Mouse (Mus musculus) embryonic facial prominence, embryonic 11.5 days (tissue): ENCODE results near the gene Ccar1. TPM values are rescaled to one million over a fixed set of nuclear protein-coding genes. Genes with fewer than 3 reads are reported as not detected.
"Not testable (repeated sequence)": the region's sequence is repeated elsewhere in the genome, so short reads cannot be mapped to it uniquely, and the experiment has no call there.

Experiments
- ATAC-seq: fragments of 200-750 bp; cut with Nextera tagmentation; replicated peaks from 2 replicates; pipeline ENCODE4 v1.8.0; 2017; ENCODE audit warnings: low read depth; ENCODE audit not compliant: insufficient number of reproducible peaks, low FRiP score, low TSS enrichment
- DNase-seq: peaks from one replicate; pipeline ENCODE4 v3.0.0-alpha.2; 2015; ENCODE audit warnings: low spot score
- H3K27ac ChIP-seq: fragments of 300-500 bp; sonication (generic); replicated peaks from 2 replicates; pipeline ENCODE4 v1.5.1; 2014; ENCODE audit warnings: mild to moderate bottlenecking, low read depth, low read length, control low read depth
- H3K27me3 ChIP-seq: fragments of 300-500 bp; sonication (generic); 2 replicates; pipeline ENCODE4 v1.6.1; 2014; ENCODE audit warnings: mild to moderate bottlenecking, low read length, moderate library complexity, mixed read lengths; ENCODE audit not compliant: control insufficient read depth, insufficient read depth
- H3K36me3 ChIP-seq: fragments of 300-500 bp; sonication (generic); replicated peaks from 2 replicates; pipeline ENCODE4 v1.6.1; 2014; ENCODE audit warnings: low read depth, mild to moderate bottlenecking, low read length, moderate library complexity, mixed read lengths; ENCODE audit not compliant: control insufficient read depth, insufficient read depth
- H3K4me1 ChIP-seq: fragments of 300-500 bp; sonication (generic); 2 replicates; pipeline ENCODE4 v1.6.1; 2014; ENCODE audit warnings: low read length, mixed read lengths; ENCODE audit not compliant: control insufficient read depth, insufficient read depth
- H3K4me2 ChIP-seq: fragments of 300-500 bp; sonication (generic); 2 replicates; pipeline ENCODE4 v1.6.1; 2014; ENCODE audit warnings: low read depth, mild to moderate bottlenecking, control low read depth, low read length, moderate library complexity
- H3K4me3 ChIP-seq: fragments of 300-500 bp; sonication (generic); 2 replicates; pipeline ENCODE4 v1.5.1; 2014; ENCODE audit warnings: low read depth, low read length, control low read depth
- H3K9ac ChIP-seq: fragments of 300-500 bp; sonication (generic); replicated peaks from 2 replicates; pipeline ENCODE4 v1.6.1; 2014; ENCODE audit warnings: mild to moderate bottlenecking, control low read depth, low read length
- H3K9me3 ChIP-seq: fragments of 300-500 bp; sonication (generic); replicated peaks from 2 replicates; pipeline ENCODE4 v1.6.1; 2016; ENCODE audit warnings: mild to moderate bottlenecking, low read length, inconsistent platforms, mixed read lengths; ENCODE audit not compliant: control insufficient read depth
- WGBS: fragments of 180-500 bp; shearing (Covaris S2); extraction: QIAGEN DNeasy Blood & Tissue Kit; methylation state at CpG from one replicate; pipeline ENCODE4 v1.1.7; 2014; 5-methylcytosine and 5-hydroxymethylcytosine counted together
- polyA plus RNA-seq: library from polyadenylated mRNA; unstranded; fragments of >200 nt; fragmentation: Nextera tagmentation; extraction: Ambion mirVana; gene quantifications from 2 replicates; pipeline ENCODE4 v1.2.1, GENCODE M21; 2014

The Ccar1 gene
- polyA plus RNA-seq, 1 experiment from 2014 or later: 158 TPM

DNA sequence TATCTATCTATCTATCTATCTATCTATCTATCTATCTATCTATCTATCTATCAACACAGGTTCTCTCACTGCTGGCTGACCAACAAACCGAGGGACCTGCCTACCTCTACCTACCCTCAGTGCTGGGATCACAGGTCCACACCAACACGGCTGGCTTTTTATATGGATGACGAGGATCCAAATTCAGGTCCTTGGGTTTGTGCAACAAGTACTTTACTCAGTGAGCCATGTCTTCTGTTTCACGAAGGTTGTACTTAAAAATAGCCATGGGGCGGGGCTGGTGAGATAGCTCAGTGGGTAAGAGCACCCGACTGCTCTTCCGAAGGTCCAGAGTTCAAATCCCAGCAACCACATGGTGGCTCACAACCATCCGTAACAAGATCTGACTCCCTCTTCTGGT is 71.5 kb downstream of the Ccar1 start:
- 91% methylated on average over 7 of the region's 8 CpGs for WGBS
- not testable (repeated sequence) for H3K27me3 ChIP-seq, H3K9me3 ChIP-seq, DNase-seq, H3K4me2 ChIP-seq, H3K36me3 ChIP-seq, H3K27ac ChIP-seq, H3K4me3 ChIP-seq, H3K4me1 ChIP-seq, H3K9ac ChIP-seq, ATAC-seq

DNA sequence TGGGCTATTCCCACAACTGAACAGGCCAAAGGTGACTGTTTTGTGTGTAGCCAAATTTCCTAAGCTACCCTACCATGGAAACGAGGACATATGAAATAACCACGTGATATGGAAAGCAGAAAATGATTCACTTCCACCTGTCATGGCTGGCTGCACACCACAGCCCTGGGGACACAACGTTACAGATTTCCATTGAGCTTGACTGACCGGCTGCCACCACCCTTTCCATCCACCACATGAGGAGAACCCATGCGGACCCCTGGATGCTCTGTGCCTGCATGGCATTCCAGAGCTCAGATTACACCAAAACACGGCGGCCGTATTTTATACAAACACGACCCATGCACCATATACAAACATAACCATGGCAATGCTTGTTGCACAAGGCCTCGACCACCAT is 78.6 kb downstream of the Ccar1 start:
- H3K36me3 ChIP-seq: no peaks in the 10 kb centered on the region
- H3K4me3 ChIP-seq: no peak overlapping the region
- no peak overlapping the region for H3K4me2 ChIP-seq
- H3K9me3 ChIP-seq: no peaks in the 10 kb centered on the region
- DNase-seq (no peak), ATAC-seq (no peak)
- no peaks in the 10 kb centered on the region for H3K4me1 ChIP-seq
- WGBS: 67% methylated on average over 10 of the region's 10 CpGs
- H3K27me3 ChIP-seq: no peaks in the 10 kb centered on the region
- H3K9ac ChIP-seq: no peak overlapping the region
- no peak overlapping the region for H3K27ac ChIP-seq

DNA sequence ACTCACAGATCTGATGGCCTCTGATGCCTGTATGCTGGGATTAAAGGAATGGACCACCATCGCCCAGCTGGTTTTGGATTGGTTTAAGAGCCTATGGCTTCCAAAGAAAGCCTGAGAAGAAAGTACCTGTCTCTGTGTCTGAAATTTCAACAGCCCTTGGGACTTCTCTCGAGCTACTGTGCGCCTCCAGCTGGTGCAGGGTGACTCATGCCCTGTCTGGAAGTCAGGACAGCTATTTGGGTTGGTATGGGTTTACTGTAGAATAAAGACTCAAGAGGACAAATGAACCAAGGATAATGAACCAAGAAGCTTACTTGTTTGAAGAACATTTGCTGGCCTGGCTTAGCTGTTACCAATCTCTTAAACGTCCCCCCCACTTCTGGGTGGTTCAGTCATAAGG is 88.5 kb downstream of the Ccar1 start:
- Histone ChIP-seq H3K27ac (no peak overlapping the region), H3K27me3 (no peaks in the 10 kb centered on the region), H3K36me3 (no peaks in the 10 kb centered on the region), H3K4me1 (no peaks in the 10 kb centered on the region), H3K4me3 (no peak overlapping the region), H3K4me2 (no peak overlapping the region), H3K9ac (no peak overlapping the region), H3K9me3 (no peaks in the 10 kb centered on the region)
- WGBS: 81% methylated on average over 4 of the region's 4 CpGs
- DNase-seq (no peak), ATAC-seq (no peak)

DNA sequence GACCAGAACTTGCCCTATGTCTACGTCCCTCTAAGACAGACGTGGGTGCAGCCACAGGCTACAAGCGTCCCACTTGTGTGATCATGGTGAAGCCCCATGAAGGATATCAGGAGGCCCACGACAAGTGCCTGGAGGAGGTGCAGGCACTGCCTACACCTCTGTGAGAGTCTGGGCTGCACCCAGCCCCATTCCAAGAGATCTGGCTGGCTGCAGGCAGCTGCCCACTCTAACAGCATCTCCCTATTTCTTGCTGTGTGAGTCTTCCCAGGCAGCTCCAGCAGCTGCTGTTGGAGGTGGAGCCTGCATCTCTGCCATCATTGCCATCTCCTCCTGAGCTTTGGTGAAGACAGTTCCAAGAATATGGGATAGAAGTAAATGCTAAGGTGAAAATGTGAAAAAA is 89.7 kb downstream of the Ccar1 start:
- Histone ChIP-seq H3K9ac (no peak overlapping the region), H3K27ac (no peak overlapping the region), H3K27me3 (no peaks in the 10 kb centered on the region), H3K4me2 (no peak overlapping the region), H3K4me3 (no peak overlapping the region), H3K9me3 (no peaks in the 10 kb centered on the region), H3K4me1 (no peaks in the 10 kb centered on the region), H3K36me3 (no peaks in the 10 kb centered on the region)
- no peak for DNase-seq
- ATAC-seq: no peak
- WGBS: 84% methylated on average over 4 of the region's 4 CpGs

Other genes with a start within 250 kb of the Ccar1 start
- 48.5 and 50.7 TPM in 2 replicates for gene Kif1bp, start 213.8 kb downstream of the Ccar1 start, polyA plus RNA-seq
- gene Ddx21, start 190.0 kb downstream of the Ccar1 start, polyA plus RNA-seq: 38.6 and 40.8 TPM in 2 replicates
- 167 and 187 TPM in 2 replicates for gene Ddx50, start 141.1 kb downstream of the Ccar1 start, polyA plus RNA-seq
- 2.7 and 3.1 TPM in 2 replicates for gene Stox1, start 66.2 kb downstream of the Ccar1 start, polyA plus RNA-seq
- gene Tet1, start 116.7 kb upstream of the Ccar1 start, polyA plus RNA-seq: 27.4 and 30.3 TPM in 2 replicates
- 9.4 and 10.7 TPM in 2 replicates for gene Slc25a16, start 128.3 kb upstream of the Ccar1 start, polyA plus RNA-seq
- gene Dna2, start 154.7 kb upstream of the Ccar1 start, polyA plus RNA-seq: 29.1 and 30.8 TPM in 2 replicates
- 19.8 and 20.3 TPM in 2 replicates for gene Rufy2, start 187.9 kb upstream of the Ccar1 start, polyA plus RNA-seq
- 113 and 125 TPM in 2 replicates for gene Hnrnph3, start 231.9 kb upstream of the Ccar1 start, polyA plus RNA-seq
- 0.84 and 1.1 TPM in 2 replicates for gene Pbld2, start 232.0 kb upstream of the Ccar1 start, polyA plus RNA-seq